Mouse (Mus musculus) C2C12 (cell line): Measurements from ENCODE around the gene Adarb2.

Experiments used
- CTCF ChIP-seq: IDR thresholded peaks from one replicate; pipeline ENCODE4 v1.5.1; 2011; ENCODE audit not compliant: control insufficient read depth, insufficient read depth, insufficient read length
- FOSL1 ChIP-seq: IDR thresholded peaks from one replicate; pipeline ENCODE4 v1.8.0; 2011; ENCODE audit warnings: mild to moderate bottlenecking, low read length; ENCODE audit not compliant: poor library complexity, insufficient read depth, severe bottlenecking

- no peak for TF ChIP-seq FOSL1
- no peak for TF ChIP-seq CTCF
These were observed 546.8 kb downstream of the Adarb2 start for GRCm38 (mm10) chr13:8749451-8749850.
